Mouse (Mus musculus): ENCODE measurements around the gene AI467606. TPM values are rescaled to one million over a fixed set of nuclear protein-coding genes. Genes with fewer than 3 reads are reported as not detected.
A peak's percentile ranks its signal among the peaks of the same experiment; 100 is the strongest.
"Not testable (repeated sequence)": the region's sequence is repeated elsewhere in the genome, so short reads cannot be mapped to it uniquely, and the experiment has no call there.

Gene AI467606
- polyA plus RNA-seq, 1 experiment from 2014 or later = 6.3 TPM

DNA sequence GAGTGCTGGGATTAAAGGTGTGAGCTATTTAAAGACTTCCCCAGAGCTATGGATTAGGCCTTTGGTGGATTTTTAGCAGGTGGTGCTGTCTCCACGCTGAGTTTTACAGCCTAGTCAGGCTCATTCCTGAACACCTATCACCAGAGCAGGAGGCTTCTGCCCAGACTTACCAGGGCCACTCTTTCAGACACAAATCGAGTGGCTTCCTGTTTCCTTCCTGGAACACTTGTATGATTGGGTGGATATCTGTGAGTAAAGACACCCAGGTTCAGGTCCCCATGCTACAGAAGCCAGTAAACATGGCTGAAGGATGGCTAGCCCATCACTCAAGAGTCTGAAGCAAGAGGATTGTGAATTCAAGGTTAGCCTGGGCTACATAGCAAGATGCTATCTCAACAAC, 8.2 kb upstream of the AI467606 start:
- H3K9me3 ChIP-seq (replicated peaks) = no peaks in the 10 kb centered on the region
- H3K4me3 ChIP-seq (replicated peaks) = no peak overlapping the region
- H3K27ac ChIP-seq (replicated peaks) = no peak overlapping the region
- H3K9ac ChIP-seq = no peak overlapping the region
- H3K4me1 ChIP-seq = no peaks in the 10 kb centered on the region
- H3K36me3 ChIP-seq = no peaks in the 10 kb centered on the region
- no peak overlapping the region for H3K4me2 ChIP-seq (replicated peaks)
- ATAC-seq (ENCODE audit: insufficient number of reproducible peaks, low FRiP score, low TSS enrichment, low read depth) = no peak
- H3K27me3 ChIP-seq = no peaks in the 10 kb centered on the region
- 58% methylated on average over 2 of the region's 2 CpGs for WGBS

DNA sequence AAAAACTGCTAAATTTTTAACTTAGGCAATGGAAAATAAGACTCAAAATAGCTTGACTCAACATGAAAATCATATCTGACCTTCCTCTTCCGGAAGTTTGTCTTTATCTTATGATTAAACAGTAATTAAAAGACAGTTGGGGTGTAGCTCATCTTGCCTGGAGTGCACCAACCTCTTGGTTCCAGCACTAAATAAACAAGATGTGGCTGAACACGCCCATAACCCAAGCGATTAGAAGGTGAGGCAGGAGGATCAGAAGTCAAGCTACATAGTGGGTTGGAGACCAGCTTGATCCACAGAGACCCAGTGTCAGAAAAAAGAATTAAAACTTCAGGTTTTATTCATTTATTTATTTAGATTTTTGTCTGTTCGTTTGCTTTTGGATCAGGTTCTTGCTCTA, 7.5 kb upstream of the AI467606 start:
- no peak overlapping the region for H3K9ac ChIP-seq
- H3K4me1 ChIP-seq = no peaks in the 10 kb centered on the region
- no peak for ATAC-seq (ENCODE audit: insufficient number of reproducible peaks, low FRiP score, low TSS enrichment, low read depth)
- H3K4me2 ChIP-seq (replicated peaks) = no peak overlapping the region
- H3K27ac ChIP-seq (replicated peaks) = no peak overlapping the region
- H3K4me3 ChIP-seq (replicated peaks) = no peak overlapping the region
- H3K9me3 ChIP-seq (replicated peaks) = no peaks in the 10 kb centered on the region
- WGBS = 74% methylated on average over 4 of the region's 4 CpGs
- H3K27me3 ChIP-seq = no peaks in the 10 kb centered on the region
- no peaks in the 10 kb centered on the region for H3K36me3 ChIP-seq

DNA sequence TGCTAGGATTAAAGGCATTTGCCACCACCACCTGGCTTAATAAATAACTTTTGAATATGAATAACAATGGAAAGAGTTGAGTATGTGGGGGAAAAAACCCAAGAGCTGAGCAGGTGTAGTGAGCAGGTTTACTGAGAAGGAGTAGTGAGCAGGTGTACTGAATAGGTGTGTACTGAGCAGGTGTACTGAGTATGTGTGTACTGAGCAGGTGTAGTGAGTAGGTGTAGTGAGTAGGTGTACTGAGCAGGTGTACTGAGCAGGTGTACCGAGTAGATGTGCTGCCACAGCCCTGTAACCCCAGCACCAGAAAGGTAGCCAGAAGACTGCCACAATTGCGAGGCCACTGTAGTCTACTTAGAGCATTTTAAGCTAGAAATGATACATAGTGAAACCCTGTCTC, 6.4 kb upstream of the AI467606 start:
- no peak for ATAC-seq (ENCODE audit: insufficient number of reproducible peaks, low FRiP score, low TSS enrichment, low read depth)
- H3K9ac ChIP-seq = no peak overlapping the region
- WGBS = 74% methylated on average over 2 of the region's 2 CpGs
- no peaks in the 10 kb centered on the region for H3K9me3 ChIP-seq (replicated peaks)
- no peak overlapping the region for H3K4me3 ChIP-seq (replicated peaks)
- H3K27me3 ChIP-seq = no peaks in the 10 kb centered on the region
- H3K36me3 ChIP-seq = no peaks in the 10 kb centered on the region
- no peak overlapping the region for H3K4me2 ChIP-seq (replicated peaks)
- no peak overlapping the region for H3K27ac ChIP-seq (replicated peaks)
- peaks cover 4% of the 10 kb centered on the region; the same call in 1 of the 2 replicates for H3K4me1 ChIP-seq

DNA sequence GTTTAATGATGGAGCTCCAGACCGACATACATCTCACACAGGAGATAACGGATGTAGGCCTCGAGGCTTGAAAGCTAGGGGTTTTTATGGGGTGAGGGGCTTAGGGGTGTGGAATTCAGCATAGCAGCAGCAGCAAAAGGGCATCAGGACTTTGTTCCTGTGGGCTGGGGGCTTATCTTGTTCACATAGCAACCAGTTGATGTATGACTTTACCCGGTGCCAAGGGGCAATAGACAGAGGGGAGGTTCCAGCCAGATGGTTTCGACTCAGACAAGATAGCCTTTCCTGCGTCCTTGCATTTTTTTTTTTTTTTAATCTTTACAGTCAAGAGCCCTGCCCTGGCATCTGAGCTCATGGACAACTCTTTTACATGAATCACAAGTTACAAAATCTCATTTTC, 5.4 kb upstream of the AI467606 start:
- not testable (repeated sequence) for ATAC-seq (ENCODE audit: insufficient number of reproducible peaks, low FRiP score, low TSS enrichment, low read depth); H3K4me1 ChIP-seq; H3K4me3 ChIP-seq (replicated peaks); H3K27me3 ChIP-seq; H3K36me3 ChIP-seq; H3K27ac ChIP-seq (replicated peaks); H3K9me3 ChIP-seq (replicated peaks); H3K4me2 ChIP-seq (replicated peaks); H3K9ac ChIP-seq
- 75% methylated on average over 6 of the region's 6 CpGs for WGBS

DNA sequence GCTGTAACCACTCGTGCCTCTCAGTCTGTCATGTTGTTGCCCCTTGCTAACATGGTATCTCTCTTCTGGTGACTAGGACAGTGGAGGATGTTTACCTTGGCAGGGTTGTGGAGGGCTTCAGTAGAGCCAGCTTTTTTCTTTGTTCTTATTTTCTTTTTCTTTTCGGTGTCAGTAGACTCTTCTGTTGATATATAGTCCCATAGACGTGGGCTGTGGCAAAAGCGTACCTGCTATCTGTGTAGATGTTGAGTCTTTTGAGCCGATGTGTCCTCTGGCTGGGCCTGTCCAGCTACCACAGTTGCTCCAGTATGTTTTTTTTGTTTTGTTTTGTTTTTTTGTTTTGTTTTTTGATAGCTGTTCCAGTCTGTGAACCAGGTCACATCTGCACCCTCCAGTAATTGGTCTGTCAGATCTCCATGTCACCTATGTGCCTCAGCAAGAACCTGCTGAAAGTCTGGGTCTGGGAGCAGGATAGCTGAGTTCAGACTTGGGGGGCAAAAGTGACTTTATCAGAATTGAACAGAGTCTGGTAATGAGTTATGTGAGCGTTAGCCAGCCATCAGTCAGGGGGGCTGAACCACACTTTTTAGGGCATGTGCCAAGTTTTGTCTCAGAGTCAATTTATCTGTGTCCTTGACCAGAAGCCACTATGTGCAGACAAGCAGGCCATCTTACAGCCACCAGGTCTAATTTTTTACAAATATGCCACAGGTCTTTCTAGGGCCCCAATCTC, 3.7 kb upstream of the AI467606 start, which contains the start of gene Zg16:
Gene Zg16 (minus strand): TSS at position 51 of the 733 bp plus-strand sequence.
- WGBS = 76% methylated on average over 6 of the region's 6 CpGs
- not testable (repeated sequence) for H3K9me3 ChIP-seq (replicated peaks); ATAC-seq (ENCODE audit: insufficient number of reproducible peaks, low FRiP score, low TSS enrichment, low read depth); H3K4me1 ChIP-seq; H3K4me3 ChIP-seq (replicated peaks); H3K27me3 ChIP-seq; H3K36me3 ChIP-seq; H3K4me2 ChIP-seq (replicated peaks); H3K27ac ChIP-seq (replicated peaks); H3K9ac ChIP-seq

- no peak overlapping the region for H3K27ac ChIP-seq (replicated peaks)
- no peaks in the 10 kb centered on the region for H3K9me3 ChIP-seq (replicated peaks)
- WGBS = 83% methylated on average over 3 of the region's 3 CpGs
- H3K9ac ChIP-seq = no peak overlapping the region
- H3K27me3 ChIP-seq = no peaks in the 10 kb centered on the region
- ATAC-seq (ENCODE audit: insufficient number of reproducible peaks, low FRiP score, low TSS enrichment, low read depth) = no peak
- H3K4me3 ChIP-seq (replicated peaks) = no peak overlapping the region
- no peaks in the 10 kb centered on the region for H3K36me3 ChIP-seq
- peaks cover 8% of the 10 kb centered on the region; the same call in 1 of the 2 replicates for H3K4me1 ChIP-seq
- no peak overlapping the region for H3K4me2 ChIP-seq (replicated peaks)
These were observed 3.1 kb upstream of the AI467606 start for GRCm38 (mm10) chr7:127088083-127088482.

- Histone ChIP-seq H3K9me3 (replicated peaks) (no peaks in the 10 kb centered on the region), H3K27ac (replicated peaks) (no peak overlapping the region), H3K4me1 (peaks cover 8% of the 10 kb centered on the region; the same call in 1 of the 2 replicates), H3K27me3 (no peaks in the 10 kb centered on the region), H3K4me2 (replicated peaks) (peak overlapping the region; percentile 39), H3K9ac (no peak overlapping the region), H3K4me3 (replicated peaks) (peak overlapping the region; percentile 13), H3K36me3 (no peaks in the 10 kb centered on the region)
- 19% methylated on average over 27 of the region's 27 CpGs for WGBS
- ATAC-seq (ENCODE audit: insufficient number of reproducible peaks, low FRiP score, low TSS enrichment, low read depth) = no peak
These were observed 2.0 kb upstream of the AI467606 start for GRCm38 (mm10) chr7:127088901-127089845.

- no peak for ATAC-seq (ENCODE audit: insufficient number of reproducible peaks, low FRiP score, low TSS enrichment, low read depth)
- 82% methylated on average over 20 of the region's 20 CpGs for WGBS
These were observed 725 bp upstream of the AI467606 start for GRCm38 (mm10) chr7:127090154-127091113.

GRCm38 (mm10) chr7:127093914-127094313, 2.8 kb downstream of the AI467606 start:
- Histone ChIP-seq H3K4me3 (replicated peaks) (no peak overlapping the region), H3K9ac (no peak overlapping the region), H3K36me3 (no peaks in the 10 kb centered on the region), H3K4me2 (replicated peaks) (no peak overlapping the region), H3K27ac (replicated peaks) (no peak overlapping the region), H3K4me1 (peaks cover 21% of the 10 kb centered on the region), H3K27me3 (no peaks in the 10 kb centered on the region), H3K9me3 (replicated peaks) (no peaks in the 10 kb centered on the region)
- no peak for ATAC-seq (ENCODE audit: insufficient number of reproducible peaks, low FRiP score, low TSS enrichment, low read depth)
- 63% methylated on average over 3 of the region's 3 CpGs for WGBS

More at GRCm38 (mm10) chr7:127090154-127091113, 725 bp upstream of the AI467606 start:
- Histone ChIP-seq H3K36me3 (no peaks in the 10 kb centered on the region), H3K4me2 (replicated peaks) (no peak overlapping the region), H3K9ac (no peak overlapping the region), H3K4me3 (replicated peaks) (no peak overlapping the region), H3K4me1 (peaks cover 8% of the 10 kb centered on the region; the same call in 1 of the 2 replicates), H3K27ac (replicated peaks) (no peak overlapping the region), H3K27me3 (no peaks in the 10 kb centered on the region), H3K9me3 (replicated peaks) (no peaks in the 10 kb centered on the region)

DNA sequence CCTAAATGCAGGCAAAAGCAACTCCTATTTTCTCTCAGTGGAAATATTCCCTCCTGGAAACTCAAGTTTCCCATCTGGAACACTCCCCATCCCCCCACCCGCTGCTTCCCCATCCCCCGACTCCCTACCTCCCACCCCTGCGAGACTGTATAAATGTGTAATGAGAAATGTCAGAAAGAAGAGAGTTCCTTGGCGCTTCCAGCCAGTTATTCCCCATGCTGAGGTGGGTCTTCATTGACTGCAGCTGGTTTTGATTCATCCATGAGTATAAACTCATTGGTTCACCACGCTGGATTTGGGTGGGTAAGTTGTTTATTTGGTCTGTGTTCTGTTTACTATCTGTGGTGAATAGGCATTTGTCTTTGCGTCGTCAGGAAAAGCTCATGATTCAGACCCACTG, 5.3 kb downstream of the AI467606 start:
- H3K9me3 ChIP-seq (replicated peaks) = no peaks in the 10 kb centered on the region
- 40% methylated on average over 7 of the region's 7 CpGs for WGBS
- peak overlapping the region; percentile 8 for H3K4me2 ChIP-seq (replicated peaks)
- no peak overlapping the region for H3K4me3 ChIP-seq (replicated peaks)
- peak overlapping the region; percentile 79 for H3K27ac ChIP-seq (replicated peaks)
- peak; percentile 63 for ATAC-seq (ENCODE audit: insufficient number of reproducible peaks, low FRiP score, low TSS enrichment, low read depth)
- no peaks in the 10 kb centered on the region for H3K36me3 ChIP-seq
- H3K27me3 ChIP-seq = no peaks in the 10 kb centered on the region
- no peak overlapping the region for H3K9ac ChIP-seq
- peaks cover 18% of the 10 kb centered on the region for H3K4me1 ChIP-seq

Data from embryonic facial prominence, embryonic 15.5 days (tissue).